Mouse (Mus musculus) B cell, adult 62 days (primary cell): Measurements from ENCODE around the gene Gm45837. TPM values are rescaled to one million over a fixed set of nuclear protein-coding genes. Genes with fewer than 3 reads are reported as not detected.

ENCODE experiments used
- total RNA-seq: library from RNA; stranded (reverse); gene quantifications from 4 replicates; pipeline ENCODE4 v1.2.4, GENCODE M21; 2023

Gm45837 gene
- 10.9 to 24.1 TPM (median 21.0 TPM) in 4 replicates for total RNA-seq

GRCm38 (mm10) chr7:101410267-101410936 lies at the start of gene Gm45837:
Gene Gm45837 (plus strand): TSS chr7:101410886.

GRCm38 (mm10) chr7:101421529-101421928 lies 10.8 kb downstream of the Gm45837 start, which contains the start of gene Pde2a:
Gene Pde2a (plus strand): TSS chr7:101421691.

Other genes with a start within 250 kb of the Gm45837 start
- gene Atg16l2, start 108.6 kb upstream of the Gm45837 start, total RNA-seq, result 136 to 154 TPM (median 145 TPM) in 4 replicates
- 30.2 to 42.0 TPM (median 32.7 TPM) in 4 replicates for gene Stard10, start 93.8 kb upstream of the Gm45837 start, total RNA-seq
- gene Arap1, start 62.8 kb upstream of the Gm45837 start, total RNA-seq, result 458 to 521 TPM (median 459 TPM) in 4 replicates
- gene Pde2a, start 10.8 kb downstream of the Gm45837 start, total RNA-seq, result 45.8 to 70.9 TPM (median 55.5 TPM) in 4 replicates
- gene Art2b, start 174.7 kb downstream of the Gm45837 start, total RNA-seq, result 0.21 TPM in 1 of 4 replicates, not detected in the others